Mouse (Mus musculus): Measurements from ENCODE around the gene Comp. TPM values are rescaled to one million over a fixed set of nuclear protein-coding genes. Genes with fewer than 3 reads are reported as not detected.

Comp gene
- polyA plus RNA-seq, 1 experiment from 2014 or later = 0.42 TPM

- Histone ChIP-seq H3K36me3 (ENCODE audit: control insufficient read depth, insufficient read depth, low read length) (no peaks in the 10 kb centered on the region), H3K27ac (replicated peaks) (no peak overlapping the region), H3K4me1 (replicated peaks; ENCODE audit: control insufficient read depth, insufficient read depth) (peaks cover 11% of the 10 kb centered on the region; the same call in 1 of the 2 replicates), H3K4me2 (replicated peaks; ENCODE audit: low read depth) (no peak overlapping the region), H3K9me3 (ENCODE audit: control insufficient read depth, low read length) (no peaks in the 10 kb centered on the region), H3K4me3 (ENCODE audit: low read depth, low read length) (no peak overlapping the region), H3K9ac (ENCODE audit: low read length) (no peak overlapping the region), H3K27me3 (ENCODE audit: control insufficient read depth, insufficient read depth, low read length) (no peaks in the 10 kb centered on the region)
- TF ChIP-seq EP300 (optimal IDR thresholded peaks at IDR 0.05) (no peak), CTCF (IDR thresholded peaks at IDR 0.05; ENCODE audit: low read depth) (no peak)
- DNase-seq (ENCODE audit: low spot score) (no peak), ATAC-seq (ENCODE audit: low FRiP score, low TSS enrichment) (no peak)
- WGBS = 90% methylated on average over 1 of the region's 1 CpGs
Observed at GRCm38 (mm10) chr8:70356111-70356510, 17.2 kb upstream of the Comp start.

- Histone ChIP-seq H3K4me3 (ENCODE audit: low read depth, low read length) (no peak overlapping the region), H3K27me3 (ENCODE audit: control insufficient read depth, insufficient read depth, low read length) (no peaks in the 10 kb centered on the region), H3K36me3 (ENCODE audit: control insufficient read depth, insufficient read depth, low read length) (no peaks in the 10 kb centered on the region), H3K4me2 (replicated peaks; ENCODE audit: low read depth) (no peak overlapping the region), H3K27ac (replicated peaks) (no peak overlapping the region), H3K9ac (ENCODE audit: low read length) (no peak overlapping the region), H3K9me3 (ENCODE audit: control insufficient read depth, low read length) (no peaks in the 10 kb centered on the region), H3K4me1 (replicated peaks; ENCODE audit: control insufficient read depth, insufficient read depth) (no peaks in the 10 kb centered on the region)
- WGBS = 37% methylated on average over 3 of the region's 3 CpGs
- ATAC-seq (ENCODE audit: low FRiP score, low TSS enrichment) (no peak), DNase-seq (ENCODE audit: low spot score) (no peak)
- TF ChIP-seq CTCF (IDR thresholded peaks at IDR 0.05; ENCODE audit: low read depth) (no peak), EP300 (optimal IDR thresholded peaks at IDR 0.05) (no peak)
Observed at GRCm38 (mm10) chr8:70359411-70359810, 13.9 kb upstream of the Comp start.

- H3K9me3 ChIP-seq (ENCODE audit: control insufficient read depth, low read length) = no peaks in the 10 kb centered on the region
- TF ChIP-seq EP300 (optimal IDR thresholded peaks at IDR 0.05) = no peak
- TF ChIP-seq CTCF (IDR thresholded peaks at IDR 0.05; ENCODE audit: low read depth) = peak; percentile 66
- no peak overlapping the region for H3K9ac ChIP-seq (ENCODE audit: low read length)
- peak; percentile 44 for DNase-seq (ENCODE audit: low spot score)
- H3K4me3 ChIP-seq (ENCODE audit: low read depth, low read length) = no peak overlapping the region
- ATAC-seq (ENCODE audit: low FRiP score, low TSS enrichment) = no peak
- WGBS = 49% methylated on average over 4 of the region's 4 CpGs
- no peaks in the 10 kb centered on the region for H3K27me3 ChIP-seq (ENCODE audit: control insufficient read depth, insufficient read depth, low read length)
- H3K4me1 ChIP-seq (replicated peaks; ENCODE audit: control insufficient read depth, insufficient read depth) = no peaks in the 10 kb centered on the region
- H3K4me2 ChIP-seq (replicated peaks; ENCODE audit: low read depth) = no peak overlapping the region
- H3K27ac ChIP-seq (replicated peaks) = no peak overlapping the region
- H3K36me3 ChIP-seq (ENCODE audit: control insufficient read depth, insufficient read depth, low read length) = no peaks in the 10 kb centered on the region
Observed at GRCm38 (mm10) chr8:70360769-70361168, 12.6 kb upstream of the Comp start.

- no peak for TF ChIP-seq CTCF (IDR thresholded peaks at IDR 0.05; ENCODE audit: low read depth)
- TF ChIP-seq EP300 (optimal IDR thresholded peaks at IDR 0.05) = no peak
- H3K27me3 ChIP-seq (ENCODE audit: control insufficient read depth, insufficient read depth, low read length) = no peaks in the 10 kb centered on the region
Observed at GRCm38 (mm10) chr8:70361484-70362032, 11.8 kb upstream of the Comp start.

GRCm38 (mm10) chr8:70364066-70364465 lies 9.3 kb upstream of the Comp start:
- Histone ChIP-seq H3K9me3 (ENCODE audit: control insufficient read depth, low read length) (no peaks in the 10 kb centered on the region), H3K4me3 (ENCODE audit: low read depth, low read length) (no peak overlapping the region), H3K27ac (replicated peaks) (no peak overlapping the region), H3K27me3 (ENCODE audit: control insufficient read depth, insufficient read depth, low read length) (no peaks in the 10 kb centered on the region), H3K36me3 (ENCODE audit: control insufficient read depth, insufficient read depth, low read length) (no peaks in the 10 kb centered on the region), H3K9ac (ENCODE audit: low read length) (no peak overlapping the region), H3K4me2 (replicated peaks; ENCODE audit: low read depth) (no peak overlapping the region), H3K4me1 (replicated peaks; ENCODE audit: control insufficient read depth, insufficient read depth) (no peaks in the 10 kb centered on the region)
- TF ChIP-seq CTCF (IDR thresholded peaks at IDR 0.05; ENCODE audit: low read depth) (no peak), EP300 (optimal IDR thresholded peaks at IDR 0.05) (no peak)
- peak; percentile 43 for DNase-seq (ENCODE audit: low spot score)
- ATAC-seq (ENCODE audit: low FRiP score, low TSS enrichment) = peak; percentile 40
- WGBS = 47% methylated on average over 5 of the region's 5 CpGs

More at GRCm38 (mm10) chr8:70361484-70362032, 11.8 kb upstream of the Comp start:
- Histone ChIP-seq H3K4me3 (ENCODE audit: low read depth, low read length) (no peak overlapping the region), H3K4me1 (replicated peaks; ENCODE audit: control insufficient read depth, insufficient read depth) (no peaks in the 10 kb centered on the region), H3K9me3 (ENCODE audit: control insufficient read depth, low read length) (no peaks in the 10 kb centered on the region), H3K9ac (ENCODE audit: low read length) (no peak overlapping the region), H3K27ac (replicated peaks) (no peak overlapping the region), H3K4me2 (replicated peaks; ENCODE audit: low read depth) (no peak overlapping the region), H3K36me3 (ENCODE audit: control insufficient read depth, insufficient read depth, low read length) (no peaks in the 10 kb centered on the region)
- DNase-seq (ENCODE audit: low spot score) = no peak
- WGBS = 70% methylated on average over 10 of the region's 10 CpGs
- no peak for ATAC-seq (ENCODE audit: low FRiP score, low TSS enrichment)

GRCm38 (mm10) chr8:70366588-70366987 lies 6.8 kb upstream of the Comp start:
- Histone ChIP-seq H3K36me3 (ENCODE audit: control insufficient read depth, insufficient read depth, low read length) (no peaks in the 10 kb centered on the region), H3K27ac (replicated peaks) (no peak overlapping the region), H3K4me2 (replicated peaks; ENCODE audit: low read depth) (no peak overlapping the region), H3K9ac (ENCODE audit: low read length) (no peak overlapping the region), H3K4me1 (replicated peaks; ENCODE audit: control insufficient read depth, insufficient read depth) (no peaks in the 10 kb centered on the region), H3K9me3 (ENCODE audit: control insufficient read depth, low read length) (no peaks in the 10 kb centered on the region), H3K4me3 (ENCODE audit: low read depth, low read length) (no peak overlapping the region), H3K27me3 (ENCODE audit: control insufficient read depth, insufficient read depth, low read length) (no peaks in the 10 kb centered on the region)
- ATAC-seq (ENCODE audit: low FRiP score, low TSS enrichment) = peak; percentile 69; the same call in 1 of the 2 replicates
- TF ChIP-seq EP300 (optimal IDR thresholded peaks at IDR 0.05) (no peak), CTCF (IDR thresholded peaks at IDR 0.05; ENCODE audit: low read depth) (no peak)
- 48% methylated on average over 5 of the region's 5 CpGs for WGBS
- peak; percentile 39 for DNase-seq (ENCODE audit: low spot score)
